ENCODE assay signal across 8 mouse cellular contexts in the genomic region with DNA sequence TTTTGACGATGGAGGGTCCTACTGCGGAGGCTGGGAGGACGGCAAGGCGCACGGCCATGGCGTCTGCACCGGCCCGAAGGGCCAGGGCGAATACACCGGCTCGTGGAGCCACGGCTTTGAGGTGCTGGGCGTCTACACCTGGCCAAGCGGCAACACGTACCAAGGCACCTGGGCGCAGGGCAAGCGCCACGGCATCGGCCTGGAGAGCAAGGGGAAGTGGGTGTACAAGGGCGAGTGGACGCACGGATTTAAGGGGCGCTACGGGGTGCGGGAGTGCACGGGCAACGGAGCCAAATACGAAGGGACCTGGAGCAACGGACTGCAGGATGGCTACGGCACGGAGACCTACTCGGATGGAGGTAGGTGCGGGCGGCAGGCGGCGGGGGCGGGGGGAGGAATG. TPM values are rescaled to one million over a fixed set of nuclear protein-coding genes. Genes with fewer than 3 reads are reported as not detected.
DNase-seq lines count a peak whose midpoint lies in the region; ATAC-seq and TF ChIP-seq lines count a peak whose summit lies in the region.
"Had no signal": no experiment of that assay in that cellular context is flagged by ENCODE, and none has a peak within 500 bp of the region (broad histone marks: within the 10 kb centered on the region; RNA-seq: fewer than 3 reads in every experiment).

No protein-coding gene starts in this region.

- no peak overlapping the region for H3K9ac ChIP-seq in lung, postnatal 0 days (replicated peaks; ENCODE audit: low read depth)
- H3K9ac ChIP-seq in embryonic facial prominence, embryonic 13.5 days = peak overlapping the region; percentile 54; the same call in 1 of the 2 replicates
- no peak overlapping the region for H3K9ac ChIP-seq in intestine, postnatal 0 days (ENCODE audit: low read depth, low read length)
- no peak overlapping the region for H3K9ac ChIP-seq in stomach, embryonic 15.5 days

- under 1% methylated on average over 36 of the region's 37 CpGs for WGBS in lung, postnatal 0 days
- WGBS in embryonic facial prominence, embryonic 13.5 days = 1% methylated on average over 37 of the region's 37 CpGs
- WGBS in intestine, postnatal 0 days = under 1% methylated on average over 33 of the region's 37 CpGs
- WGBS in stomach, embryonic 15.5 days = 1% methylated on average over 34 of the region's 37 CpGs

- peak overlapping the region; percentile 62; the same call in 1 of the 2 replicates for H3K4me2 ChIP-seq in lung, postnatal 0 days (replicated peaks; ENCODE audit: low read depth, low read length)
- H3K4me2 ChIP-seq in embryonic facial prominence, embryonic 13.5 days = peak overlapping the region; percentile 87
- no peak overlapping the region; the same call in 1 of the 2 replicates for H3K4me2 ChIP-seq in intestine, postnatal 0 days (replicated peaks; ENCODE audit: low read depth)
- peak overlapping the region; percentile 88 for H3K4me2 ChIP-seq in stomach, embryonic 15.5 days

- H3K27ac ChIP-seq in lung, postnatal 0 days (ENCODE audit: low read length) = no peak overlapping the region
- no peak overlapping the region for H3K27ac ChIP-seq in embryonic facial prominence, embryonic 13.5 days
- no peak overlapping the region for H3K27ac ChIP-seq in intestine, postnatal 0 days (ENCODE audit: low read depth, low read length)
- no peak overlapping the region for H3K27ac ChIP-seq in stomach, embryonic 15.5 days

- H3K27me3 ChIP-seq in lung, postnatal 0 days (replicated peaks; ENCODE audit: insufficient read depth, low read length) = peaks cover 54% of the 10 kb centered on the region
- peaks cover 84% of the 10 kb centered on the region for H3K27me3 ChIP-seq in embryonic facial prominence, embryonic 13.5 days
- H3K27me3 ChIP-seq in intestine, postnatal 0 days (replicated peaks; ENCODE audit: control insufficient read depth, insufficient read depth, low read length) = peaks cover 46% of the 10 kb centered on the region
- peaks cover 68% of the 10 kb centered on the region for H3K27me3 ChIP-seq in stomach, embryonic 15.5 days (replicated peaks)

- TF ChIP-seq EP300 in lung, postnatal 0 days (IDR thresholded peaks at IDR 0.05) = no peak

- no peak for DNase-seq in lung, postnatal 0 days (ENCODE audit: low spot score)
- DNase-seq in lung, postnatal 10 days = no peak
- no peak for DNase-seq in frontal cortex, adult 2 months (ENCODE audit: extremely low spot score in 1 of 2, low spot score in 1 of 2)
- DNase-seq: lung, postnatal 36 days had no signal

- no peaks in the 10 kb centered on the region for H3K36me3 ChIP-seq in lung, postnatal 0 days (ENCODE audit: insufficient read depth, low read length)
- no peaks in the 10 kb centered on the region for H3K36me3 ChIP-seq in embryonic facial prominence, embryonic 13.5 days
- H3K36me3 ChIP-seq in intestine, postnatal 0 days (ENCODE audit: control insufficient read depth, insufficient read depth) = no peaks in the 10 kb centered on the region
- no peaks in the 10 kb centered on the region for H3K36me3 ChIP-seq in stomach, embryonic 15.5 days

- no peak for ATAC-seq in lung, postnatal 0 days
- ATAC-seq in embryonic facial prominence, embryonic 13.5 days (ENCODE audit: insufficient number of reproducible peaks, insufficient read depth, low FRiP score, low TSS enrichment, low read depth) = no peak
- ATAC-seq in intestine, postnatal 0 days = no peak
- no peak for ATAC-seq in stomach, embryonic 15.5 days (ENCODE audit: insufficient read depth, low FRiP score, low read depth)
- ATAC-seq in erythroid progenitor cell, adult 5-6 weeks (replicated peaks; ENCODE audit: low FRiP score, poor library complexity, severe bottlenecking) = no peak

- TF ChIP-seq CTCF in lung, postnatal 0 days (IDR thresholded peaks at IDR 0.05) = no peak
- no peak for TF ChIP-seq CTCF in intestine, postnatal 0 days (IDR thresholded peaks at IDR 0.05; ENCODE audit: low read depth)

- no peaks in the 10 kb centered on the region for H3K4me1 ChIP-seq in lung, postnatal 0 days (ENCODE audit: insufficient read depth, low read depth, low read length)
- peaks cover 18% of the 10 kb centered on the region for H3K4me1 ChIP-seq in embryonic facial prominence, embryonic 13.5 days
- no peaks in the 10 kb centered on the region for H3K4me1 ChIP-seq in intestine, postnatal 0 days (replicated peaks; ENCODE audit: control insufficient read depth, insufficient read depth, low read length)
- peaks cover 7% of the 10 kb centered on the region; the same call in 1 of the 2 replicates for H3K4me1 ChIP-seq in stomach, embryonic 15.5 days

- H3K4me3 ChIP-seq in lung, postnatal 0 days (ENCODE audit: low read depth, low read length) = no peak overlapping the region
- peak overlapping the region; percentile 59 for H3K4me3 ChIP-seq in embryonic facial prominence, embryonic 13.5 days
- H3K4me3 ChIP-seq in intestine, postnatal 0 days (ENCODE audit: low read depth, low read length) = peak overlapping the region; percentile 23
- H3K4me3 ChIP-seq in stomach, embryonic 15.5 days (replicated peaks) = peak overlapping the region; percentile 40

- no peaks in the 10 kb centered on the region for H3K9me3 ChIP-seq in lung, postnatal 0 days (ENCODE audit: low read length)
- H3K9me3 ChIP-seq in embryonic facial prominence, embryonic 13.5 days = no peaks in the 10 kb centered on the region; the same call in 1 of the 2 replicates
- no peaks in the 10 kb centered on the region for H3K9me3 ChIP-seq in intestine, postnatal 0 days (ENCODE audit: control insufficient read depth)
- H3K9me3 ChIP-seq in stomach, embryonic 15.5 days = no peaks in the 10 kb centered on the region

RNA-seq across cellular contexts. Expression of gene Jph3, which starts 1.2 kb away (rescaled TPM):
- polyA plus RNA-seq in lung, postnatal 0 days (2015; fragmentation: Nextera tagmentation; extraction: Ambion mirVana) = 0.08 and 0.13 TPM in 2 replicates
- 2.0 and 2.4 TPM in 2 replicates for polyA plus RNA-seq in embryonic facial prominence, embryonic 13.5 days (2015; fragmentation: Nextera tagmentation; extraction: Ambion mirVana)
- 2.8 and 3.0 TPM in 2 replicates for polyA plus RNA-seq in intestine, postnatal 0 days (2015; fragmentation: Nextera tagmentation; extraction: Ambion mirVana)
- 3.9 and 4.6 TPM in 2 replicates for polyA plus RNA-seq in stomach, embryonic 15.5 days (2015; fragmentation: Nextera tagmentation; extraction: Ambion mirVana)
- total RNA-seq in erythroid progenitor cell, adult 5-6 weeks (2015; ENCODE audit: low replicate concordance) = not detected in 2 replicates
- not detected in 2 replicates for total RNA-seq in erythroid progenitor cell, adult 5-6 weeks (2017; ENCODE audit: low replicate concordance)
- polyA plus RNA-seq in frontal cortex, adult 2 months (2012; rRNA removed) = 138 and 159 TPM in 2 replicates

Comparison
In these comparisons a context has a peak if more than half of its experiments do, and no peak if none do; other contexts are left out.
1. RNA of gene Jph3, which starts 1.2 kb away (polyA plus RNA-seq): 138 to 159 TPM in frontal cortex, adult 2 months; 3.9 to 4.6 TPM in stomach, embryonic 15.5 days, 2.8 to 3.0 TPM in intestine, postnatal 0 days, 2.0 to 2.4 TPM in embryonic facial prominence, embryonic 13.5 days and 0.08 to 0.13 TPM in lung, postnatal 0 days; every median in the first group is over 10 times any median in the second.